Mouse (Mus musculus) spleen, embryonic (tissue): ENCODE measurements around the gene Mettl16.

Experiments
- CTCF ChIA-PET: fragments of 350-600 bp; sonication (Branson Sonifier 250); formaldehyde crosslinking; loops from one replicate; lab custom pipeline; 2022; lab: Charles Lee

The Mettl16 gene

GRCm38 (mm10) chr11:74771650-74772049 lies 1.0 kb downstream of the Mettl16 start:
- CTCF ChIA-PET = interaction anchor here (1.1 kb wide), 1 partner anchor 11 kb away, joined by 3 read pairs; no protein-coding TSS in a partner anchor

- CTCF ChIA-PET = no interaction called here
Observed at GRCm38 (mm10) chr11:74772386-74772785, 1.8 kb downstream of the Mettl16 start.

- CTCF ChIA-PET = no interaction called here
Observed at GRCm38 (mm10) chr11:74792874-74793273, 22.2 kb downstream of the Mettl16 start.

- CTCF ChIA-PET = interaction anchor here (0.5 to 1.1 kb wide), 2 partner anchors 9 to 15 kb away, joined by 3 to 7 read pairs; no protein-coding TSS in a partner anchor
Observed at GRCm38 (mm10) chr11:74800658-74801057, 30.0 kb downstream of the Mettl16 start.

- CTCF ChIA-PET = no interaction called here
Observed at GRCm38 (mm10) chr11:74804081-74804627, 33.5 kb downstream of the Mettl16 start.

- CTCF ChIA-PET = interaction anchor here (0.6 kb wide), 1 partner anchor 39 kb away, joined by 8 read pairs; no protein-coding TSS in a partner anchor
Observed at GRCm38 (mm10) chr11:74807246-74807882, 36.7 kb downstream of the Mettl16 start.

GRCm38 (mm10) chr11:74808251-74808853 lies 37.7 kb downstream of the Mettl16 start:
- CTCF ChIA-PET = interaction anchor here (2.2 kb wide), 1 partner anchor 40 kb away, joined by 8 read pairs; no protein-coding TSS in a partner anchor

- CTCF ChIA-PET = interaction anchor here (0.6 to 2.2 kb wide), 6 partner anchors 10 to 370 kb away, joined by 3 to 9 read pairs (median 4); no protein-coding TSS in a partner anchor
Observed at GRCm38 (mm10) chr11:74810134-74810533, 39.5 kb downstream of the Mettl16 start.

GRCm38 (mm10) chr11:74811027-74811426 lies 40.4 kb downstream of the Mettl16 start:
- CTCF ChIA-PET = interaction anchor here (0.6 to 1.7 kb wide), 4 partner anchors 16 to 369 kb away, joined by 3 to 9 read pairs (median 6); no protein-coding TSS in a partner anchor

- CTCF ChIA-PET = no interaction called here
Observed at GRCm38 (mm10) chr11:74811538-74811937, 40.9 kb downstream of the Mettl16 start.

GRCm38 (mm10) chr11:74815795-74816194 lies 45.2 kb downstream of the Mettl16 start:
- CTCF ChIA-PET = interaction anchor here (0.7 kb wide), 1 partner anchor 15 kb away, joined by 7 read pairs; no protein-coding TSS in a partner anchor

- CTCF ChIA-PET = interaction anchor here (1.3 kb wide), 1 partner anchor 16 kb away, joined by 4 read pairs; no protein-coding TSS in a partner anchor
Observed at GRCm38 (mm10) chr11:74820921-74821320, 50.3 kb downstream of the Mettl16 start.

GRCm38 (mm10) chr11:74821463-74821862 lies 50.8 kb downstream of the Mettl16 start:
- CTCF ChIA-PET = interaction anchor here (1.3 to 1.7 kb wide), 2 partner anchors 16 to 27 kb away, joined by 4 to 6 read pairs; no protein-coding TSS in a partner anchor

- CTCF ChIA-PET = interaction anchor here (0.6 to 1.7 kb wide), 2 partner anchors 25 to 189 kb away, joined by 3 to 6 read pairs; no protein-coding TSS in a partner anchor
Observed at GRCm38 (mm10) chr11:74822746-74823440, 52.3 kb downstream of the Mettl16 start.

- CTCF ChIA-PET = interaction anchor here (0.7 to 1.8 kb wide), 3 partner anchors 12 to 16 kb away, joined by 3 to 9 read pairs (median 6); no protein-coding TSS in a partner anchor
Observed at GRCm38 (mm10) chr11:74826151-74826550, 55.5 kb downstream of the Mettl16 start.

- CTCF ChIA-PET = interaction anchor here (0.9 to 1.8 kb wide), 2 partner anchors 12 to 16 kb away, joined by 3 to 9 read pairs; no protein-coding TSS in a partner anchor
Observed at GRCm38 (mm10) chr11:74826702-74827101, 56.1 kb downstream of the Mettl16 start.

GRCm38 (mm10) chr11:74827791-74828403 lies 57.3 kb downstream of the Mettl16 start:
- CTCF ChIA-PET = interaction anchor here (0.5 to 1.8 kb wide), 2 partner anchors 18 to 383 kb away, joined by 5 to 9 read pairs; no protein-coding TSS in a partner anchor

GRCm38 (mm10) chr11:74828404-74828931 lies 57.8 kb downstream of the Mettl16 start:
- CTCF ChIA-PET = interaction anchor here (0.6 kb wide), 1 partner anchor 465 kb away, joined by 7 read pairs; no protein-coding TSS in a partner anchor

- CTCF ChIA-PET = interaction anchor here (0.6 to 1.3 kb wide), 2 partner anchors 11 to 464 kb away, joined by 4 to 7 read pairs; no protein-coding TSS in a partner anchor
Observed at GRCm38 (mm10) chr11:74828965-74829550, 58.4 kb downstream of the Mettl16 start.
